Mouse (Mus musculus): ENCODE data around the gene Cbwd1. TPM values are rescaled to one million over a fixed set of nuclear protein-coding genes. Genes with fewer than 3 reads are reported as not detected.

Cbwd1 gene
- polyA plus RNA-seq, 1 experiment = 1.6 TPM

DNA sequence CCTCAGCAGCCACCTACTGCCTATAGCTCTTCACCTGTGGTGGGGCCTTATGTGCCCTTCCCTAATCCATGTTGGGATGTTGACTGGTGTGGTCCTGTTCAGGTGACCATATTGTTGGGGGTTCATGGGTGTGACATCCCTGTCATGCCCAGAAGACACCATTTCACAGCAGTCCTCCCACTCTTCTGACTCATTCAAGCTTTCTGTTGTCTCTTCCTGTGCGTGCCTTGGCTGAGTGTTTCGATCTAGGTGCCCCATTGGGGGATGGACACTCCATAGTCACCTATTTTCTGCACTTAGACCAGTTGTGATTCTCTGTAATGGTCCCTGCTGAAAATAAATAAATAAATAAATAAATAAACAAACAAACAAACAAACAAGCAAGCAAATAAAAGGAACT, 23.6 kb upstream of the Cbwd1 start:
- TF ChIP-seq GATA1 (IDR thresholded peaks at IDR 0.05; ENCODE audit: low read length) = no peak

- TF ChIP-seq GATA1 (IDR thresholded peaks at IDR 0.05; ENCODE audit: low read length) = no peak
These were observed 22.6 kb upstream of the Cbwd1 start for GRCm38 (mm10) chr19:24983857-24984498.

DNA sequence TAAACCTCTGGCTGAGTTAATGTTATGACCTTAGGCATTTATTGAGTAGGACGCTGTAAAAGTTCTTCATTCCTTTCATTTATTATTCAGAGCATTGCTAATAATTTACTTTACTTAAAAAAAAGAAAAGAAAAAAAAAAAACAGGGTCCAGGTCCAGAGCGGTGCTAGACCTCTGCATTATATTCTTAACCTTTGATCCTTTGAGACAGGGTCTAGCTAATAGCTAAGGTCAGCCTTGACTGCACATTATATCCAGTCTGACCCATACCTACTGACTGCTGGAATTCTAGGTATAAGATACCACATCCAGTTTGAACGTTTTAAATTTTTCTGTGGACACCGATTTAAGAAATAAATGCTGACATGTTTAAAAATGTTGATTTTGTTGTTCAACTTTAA, 21.6 kb upstream of the Cbwd1 start:
- no peak for TF ChIP-seq GATA1 (IDR thresholded peaks at IDR 0.05; ENCODE audit: low read length)

DNA sequence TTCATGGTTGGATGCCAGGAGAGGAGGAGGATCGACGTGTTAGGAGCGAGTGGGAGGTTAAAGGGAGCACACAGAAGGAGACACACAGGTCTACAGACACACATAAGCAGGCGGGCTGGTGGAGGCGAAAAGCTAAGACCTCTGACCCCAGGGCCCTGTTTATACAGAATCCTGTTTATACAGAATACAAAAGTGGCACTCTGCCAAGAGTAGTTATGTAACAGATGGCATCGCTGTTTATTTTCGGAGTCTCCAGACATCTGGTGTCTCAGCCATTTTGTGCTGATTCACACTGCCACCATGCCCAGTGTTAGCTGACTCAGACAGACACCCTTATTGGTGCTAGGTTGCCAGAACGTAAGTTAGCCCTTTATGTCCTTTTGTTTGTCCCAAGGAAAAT, 19.9 kb upstream of the Cbwd1 start:
- no peak for TF ChIP-seq GATA1 (IDR thresholded peaks at IDR 0.05; ENCODE audit: low read length)

GRCm38 (mm10) chr19:24978852-24979842, 17.7 kb upstream of the Cbwd1 start:
- TF ChIP-seq GATA1 (IDR thresholded peaks at IDR 0.05; ENCODE audit: low read length) = no peak

GRCm38 (mm10) chr19:24977991-24978390, 16.6 kb upstream of the Cbwd1 start:
- TF ChIP-seq GATA1 (IDR thresholded peaks at IDR 0.05; ENCODE audit: low read length) = no peak

GRCm38 (mm10) chr19:24972701-24973390, 11.4 kb upstream of the Cbwd1 start:
- no peak for TF ChIP-seq GATA1 (IDR thresholded peaks at IDR 0.05; ENCODE audit: low read length)

- TF ChIP-seq GATA1 (IDR thresholded peaks at IDR 0.05; ENCODE audit: low read length) = no peak
These were observed 9.9 kb upstream of the Cbwd1 start for GRCm38 (mm10) chr19:24971307-24971706.

GRCm38 (mm10) chr19:24966941-24967340, 5.5 kb upstream of the Cbwd1 start:
- TF ChIP-seq GATA1 (IDR thresholded peaks at IDR 0.05; ENCODE audit: low read length) = no peak

DNA sequence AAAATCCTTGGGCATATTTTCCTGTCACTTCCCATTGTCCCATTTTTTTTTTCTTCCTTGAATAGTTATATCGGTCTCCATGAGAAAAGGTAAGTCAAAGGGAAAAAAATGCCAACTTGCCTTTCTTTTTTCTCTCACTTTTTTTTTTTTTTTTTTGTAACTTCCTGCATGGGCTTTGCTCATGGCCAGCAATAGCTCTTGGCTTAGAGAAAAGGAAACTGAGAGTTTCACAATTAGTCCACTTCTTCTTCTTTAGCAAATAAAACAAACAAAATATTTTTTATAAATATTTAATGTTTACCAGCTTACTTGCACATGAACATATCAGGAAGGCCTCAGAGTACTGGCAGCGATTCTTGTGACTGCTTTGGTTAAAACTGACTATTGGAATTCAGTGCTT, 4.8 kb upstream of the Cbwd1 start:
- TF ChIP-seq GATA1 (IDR thresholded peaks at IDR 0.05; ENCODE audit: low read length) = no peak

DNA sequence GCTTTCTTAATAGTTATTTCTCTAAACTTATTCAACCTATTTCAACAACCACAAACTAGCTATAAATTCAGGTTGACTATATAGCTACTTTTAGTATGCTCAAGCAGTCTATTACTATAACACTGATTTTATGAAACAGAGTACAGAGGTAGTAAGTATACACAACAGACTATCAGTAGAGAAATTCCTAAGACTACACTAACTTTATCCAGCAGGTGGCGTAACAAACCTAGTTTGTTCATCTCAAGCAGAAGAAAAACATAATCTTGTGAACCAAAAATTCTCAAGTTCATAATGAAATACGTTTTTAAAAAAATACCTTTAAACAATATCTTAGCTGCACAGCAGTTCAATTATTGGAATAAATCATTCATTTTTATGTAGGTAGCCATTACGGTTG, 2.9 kb downstream of the Cbwd1 start:
- TF ChIP-seq GATA1 (IDR thresholded peaks at IDR 0.05; ENCODE audit: low read length) = no peak

DNA sequence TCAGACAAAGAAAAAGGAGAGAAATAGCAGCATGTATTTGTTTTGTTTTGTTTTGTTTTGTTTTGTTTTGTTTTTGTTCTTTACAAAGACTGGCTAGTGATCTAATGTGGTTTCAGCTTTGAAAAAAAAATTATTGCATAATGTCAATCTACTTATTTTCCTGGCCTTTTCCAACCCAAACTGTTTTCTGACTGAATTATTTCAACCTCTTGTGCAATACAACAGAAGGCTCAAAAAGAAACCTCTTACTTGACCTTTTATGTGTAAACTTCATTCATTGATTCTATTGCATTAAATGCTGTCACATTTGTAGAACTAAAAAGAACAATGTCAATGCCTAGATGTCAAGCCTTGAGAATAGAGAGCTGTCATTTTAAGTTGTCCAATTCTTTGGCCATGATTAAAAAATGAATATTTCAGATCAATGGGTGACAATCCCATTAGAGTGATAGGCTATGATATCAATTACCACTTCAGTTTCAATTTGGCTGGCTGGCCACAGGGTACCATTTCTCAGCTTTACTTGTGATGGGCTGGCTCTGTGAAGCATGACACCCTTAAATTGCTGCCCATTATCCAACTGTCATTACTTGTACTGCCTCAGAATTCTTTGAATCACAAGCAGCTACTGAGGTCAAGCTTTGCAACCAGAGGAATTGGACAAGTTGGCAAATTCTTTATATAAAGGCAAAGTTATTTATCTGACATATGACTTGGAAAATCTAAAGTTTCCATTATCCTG, 15.7 kb downstream of the Cbwd1 start:
- TF ChIP-seq GATA1 (IDR thresholded peaks at IDR 0.05; ENCODE audit: low read length) = no peak

- no peak for TF ChIP-seq GATA1 (IDR thresholded peaks at IDR 0.05; ENCODE audit: low read length)
These were observed 24.3 kb downstream of the Cbwd1 start for GRCm38 (mm10) chr19:24937084-24937483.

GRCm38 (mm10) chr19:24929041-24929440, 32.4 kb downstream of the Cbwd1 start:
- no peak for TF ChIP-seq GATA1 (IDR thresholded peaks at IDR 0.05; ENCODE audit: low read length)

- TF ChIP-seq GATA1 (IDR thresholded peaks at IDR 0.05; ENCODE audit: low read length) = no peak
These were observed 40.5 kb downstream of the Cbwd1 start for GRCm38 (mm10) chr19:24920866-24921265.

All from G1E-ER4 (cell line).